Mouse (Mus musculus): ENCODE results near the gene Cct3.
A peak's percentile ranks its signal among the peaks of the same experiment; 100 is the strongest.
"Not testable (repeated sequence)": the region's sequence is repeated elsewhere in the genome, so short reads cannot be mapped to it uniquely, and the experiment has no call there.

The Cct3 gene

GRCm38 (mm10) chr3:88296561-88297318, at the start of gene Cct3, which contains the start of gene Tsacc:
Gene Cct3, plus strand, starts transcription at chr3:88297116.
Gene Tsacc, minus strand, starts transcription at chr3:88296999.
- DNase-seq (ENCODE audit: low read depth, low spot score) = peak; percentile 100

- no peak for DNase-seq (ENCODE audit: low read depth, low spot score)
Observed at GRCm38 (mm10) chr3:88247666-88248065, 49.2 kb upstream of the Cct3 start.

GRCm38 (mm10) chr3:88248406-88248805, 48.5 kb upstream of the Cct3 start:
- DNase-seq (ENCODE audit: low read depth, low spot score) = no peak

- DNase-seq (ENCODE audit: low read depth, low spot score) = no peak
Observed at GRCm38 (mm10) chr3:88252739-88253138, 44.2 kb upstream of the Cct3 start.

GRCm38 (mm10) chr3:88254268-88254926, 42.5 kb upstream of the Cct3 start, which contains the start of gene Rhbg:
Gene Rhbg, minus strand, starts transcription at chr3:88254709.
- no peak for DNase-seq (ENCODE audit: low read depth, low spot score)

- no peak for DNase-seq (ENCODE audit: low read depth, low spot score)
Observed at GRCm38 (mm10) chr3:88255950-88256349, 41.0 kb upstream of the Cct3 start.

- DNase-seq (ENCODE audit: low read depth, low spot score) = no peak
Observed at GRCm38 (mm10) chr3:88256382-88256781, 40.5 kb upstream of the Cct3 start.

- DNase-seq (ENCODE audit: low read depth, low spot score) = no peak
Observed at GRCm38 (mm10) chr3:88262346-88262745, 34.6 kb upstream of the Cct3 start.

- not testable (repeated sequence) for DNase-seq (ENCODE audit: low read depth, low spot score)
Observed at GRCm38 (mm10) chr3:88268014-88268413, 28.9 kb upstream of the Cct3 start.

- DNase-seq (ENCODE audit: low read depth, low spot score) = no peak
Observed at GRCm38 (mm10) chr3:88268991-88269390, 27.9 kb upstream of the Cct3 start.

GRCm38 (mm10) chr3:88271298-88271697, 25.6 kb upstream of the Cct3 start:
- DNase-seq (ENCODE audit: low read depth, low spot score) = not testable (repeated sequence)

- no peak for DNase-seq (ENCODE audit: low read depth, low spot score)
Observed at GRCm38 (mm10) chr3:88271859-88272258, 25.1 kb upstream of the Cct3 start.

- DNase-seq (ENCODE audit: low read depth, low spot score) = no peak
Observed at GRCm38 (mm10) chr3:88274002-88274401, 22.9 kb upstream of the Cct3 start.

- DNase-seq (ENCODE audit: low read depth, low spot score) = no peak
Observed at GRCm38 (mm10) chr3:88276121-88276520, 20.8 kb upstream of the Cct3 start.

- DNase-seq (ENCODE audit: low read depth, low spot score) = peak; percentile 57
Observed at GRCm38 (mm10) chr3:88276529-88277143, 20.3 kb upstream of the Cct3 start.

GRCm38 (mm10) chr3:88280035-88280434, 16.9 kb upstream of the Cct3 start:
- no peak for DNase-seq (ENCODE audit: low read depth, low spot score)

- DNase-seq (ENCODE audit: low read depth, low spot score) = not testable (repeated sequence)
Observed at GRCm38 (mm10) chr3:88281141-88281916, 15.6 kb upstream of the Cct3 start.

GRCm38 (mm10) chr3:88284815-88285564, 11.9 kb upstream of the Cct3 start:
- DNase-seq (ENCODE audit: low read depth, low spot score) = not testable (repeated sequence)

- not testable (repeated sequence) for DNase-seq (ENCODE audit: low read depth, low spot score)
Observed at GRCm38 (mm10) chr3:88285565-88285895, 11.4 kb upstream of the Cct3 start.

- DNase-seq (ENCODE audit: low read depth, low spot score) = no peak
Observed at GRCm38 (mm10) chr3:88287110-88287509, 9.8 kb upstream of the Cct3 start, which contains the start of gene Gm38392. Gene Gm38392, minus strand, starts transcription at chr3:88287210.

GRCm38 (mm10) chr3:88288133-88288713, 8.7 kb upstream of the Cct3 start:
- not testable (repeated sequence) for DNase-seq (ENCODE audit: low read depth, low spot score)

Measured in 3T3-L1 (cell line).